Mouse (Mus musculus): ENCODE measurements around the gene Hps4. TPM values are rescaled to one million over a fixed set of nuclear protein-coding genes. Genes with fewer than 3 reads are reported as not detected.

Hps4 gene
- polyA plus RNA-seq, 1 experiment from 2014 or later: 18.5 TPM

DNA sequence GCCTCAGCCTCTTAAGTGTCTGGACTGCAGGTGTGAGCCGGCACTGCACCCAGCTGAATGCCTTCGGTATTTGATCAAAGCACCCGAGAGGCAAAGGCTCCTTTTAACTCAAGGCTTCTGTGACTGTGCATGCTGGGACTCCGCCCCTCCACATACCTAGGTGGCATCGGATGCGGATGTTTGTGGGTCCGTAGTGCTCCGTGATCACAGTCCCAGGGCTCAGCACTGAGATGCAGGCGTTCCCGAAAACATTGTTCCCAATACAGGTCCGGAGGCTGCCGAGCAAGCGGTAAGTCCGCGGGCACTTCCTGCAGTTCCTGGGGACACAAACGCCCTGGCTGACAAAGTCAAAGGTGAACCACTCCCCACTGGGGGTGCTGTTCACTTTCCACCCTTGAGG lies 48.1 kb downstream of the Hps4 start:
- H3K4me1 ChIP-seq (ENCODE audit: control insufficient read depth in 2 of 2, insufficient read depth in 2 of 2, low read length in 2 of 2): no peaks in the 10 kb centered on the region
- H3K4me2 ChIP-seq (ENCODE audit: low read length): no peak overlapping the region
- H3K27ac ChIP-seq (replicated peaks in 1 of 2; ENCODE audit: control insufficient read depth in 1 of 2, insufficient read depth in 1 of 2, low read depth in 2 of 2, low read length in 2 of 2): no peak overlapping the region
- H3K36me3 ChIP-seq (ENCODE audit: control insufficient read depth, insufficient read depth, low read length): no peaks in the 10 kb centered on the region
- H3K9me3 ChIP-seq (ENCODE audit: control insufficient read depth, low read length): no peaks in the 10 kb centered on the region
- H3K9ac ChIP-seq (ENCODE audit: low read length): no peak overlapping the region
- no peak for ATAC-seq (ENCODE audit: insufficient number of reproducible peaks, insufficient read depth, low FRiP score, low read depth)
- peaks cover 74% of the 10 kb centered on the region for H3K27me3 ChIP-seq (ENCODE audit: control insufficient read depth, insufficient read depth, low read length)
- WGBS: 41% methylated on average over 16 of the region's 16 CpGs
- H3K4me3 ChIP-seq (ENCODE audit: control insufficient read depth in 1 of 2, insufficient read depth in 1 of 2, low read depth in 1 of 2, low read length in 2 of 2): no peak overlapping the region

DNA sequence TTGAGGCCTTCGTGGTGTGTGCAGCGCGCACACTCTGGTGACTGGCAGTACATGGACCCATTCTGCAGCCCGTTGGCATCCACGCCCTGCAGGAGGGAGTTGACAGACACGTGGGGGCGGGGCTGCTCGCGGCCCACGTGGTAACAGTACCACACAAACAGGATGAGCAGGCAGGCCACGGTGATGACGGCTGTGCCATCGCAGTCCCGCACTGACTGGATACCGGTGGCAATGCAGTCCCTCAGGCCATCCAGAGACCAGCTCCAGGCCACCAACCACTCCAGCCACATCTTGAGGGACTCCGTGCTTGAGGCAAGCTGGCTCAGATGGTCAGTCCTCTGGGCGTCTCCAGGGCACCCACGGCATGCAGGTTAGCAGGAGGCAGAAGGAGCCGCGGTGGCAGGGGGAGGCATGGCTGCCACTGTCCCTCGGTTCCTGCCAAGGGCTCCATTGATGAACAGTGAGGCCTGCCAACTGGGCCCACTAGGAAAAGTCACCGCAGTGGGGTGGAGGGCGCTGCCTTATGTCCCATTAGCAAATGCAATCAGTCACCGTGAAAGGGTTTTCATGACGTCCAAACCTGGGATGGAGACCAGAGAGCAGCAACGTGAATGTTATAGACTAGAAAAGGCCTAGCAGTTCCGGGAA lies 48.9 kb downstream of the Hps4 start:
- Histone ChIP-seq H3K36me3 (ENCODE audit: control insufficient read depth, insufficient read depth, low read length) (no peaks in the 10 kb centered on the region), H3K27me3 (ENCODE audit: control insufficient read depth, insufficient read depth, low read length) (peaks cover 82% of the 10 kb centered on the region), H3K27ac (replicated peaks in 1 of 2; ENCODE audit: control insufficient read depth in 1 of 2, insufficient read depth in 1 of 2, low read depth in 2 of 2, low read length in 2 of 2) (no peak overlapping the region), H3K9ac (ENCODE audit: low read length) (no peak overlapping the region), H3K4me2 (ENCODE audit: low read length) (no peak overlapping the region), H3K4me3 (ENCODE audit: control insufficient read depth in 1 of 2, insufficient read depth in 1 of 2, low read depth in 1 of 2, low read length in 2 of 2) (no peak overlapping the region), H3K9me3 (ENCODE audit: control insufficient read depth, low read length) (no peaks in the 10 kb centered on the region), H3K4me1 (ENCODE audit: control insufficient read depth in 2 of 2, insufficient read depth in 2 of 2, low read length in 2 of 2) (no peaks in the 10 kb centered on the region)
- 55% methylated on average over 27 of the region's 27 CpGs for WGBS
- no peak for ATAC-seq (ENCODE audit: insufficient number of reproducible peaks, insufficient read depth, low FRiP score, low read depth)

DNA sequence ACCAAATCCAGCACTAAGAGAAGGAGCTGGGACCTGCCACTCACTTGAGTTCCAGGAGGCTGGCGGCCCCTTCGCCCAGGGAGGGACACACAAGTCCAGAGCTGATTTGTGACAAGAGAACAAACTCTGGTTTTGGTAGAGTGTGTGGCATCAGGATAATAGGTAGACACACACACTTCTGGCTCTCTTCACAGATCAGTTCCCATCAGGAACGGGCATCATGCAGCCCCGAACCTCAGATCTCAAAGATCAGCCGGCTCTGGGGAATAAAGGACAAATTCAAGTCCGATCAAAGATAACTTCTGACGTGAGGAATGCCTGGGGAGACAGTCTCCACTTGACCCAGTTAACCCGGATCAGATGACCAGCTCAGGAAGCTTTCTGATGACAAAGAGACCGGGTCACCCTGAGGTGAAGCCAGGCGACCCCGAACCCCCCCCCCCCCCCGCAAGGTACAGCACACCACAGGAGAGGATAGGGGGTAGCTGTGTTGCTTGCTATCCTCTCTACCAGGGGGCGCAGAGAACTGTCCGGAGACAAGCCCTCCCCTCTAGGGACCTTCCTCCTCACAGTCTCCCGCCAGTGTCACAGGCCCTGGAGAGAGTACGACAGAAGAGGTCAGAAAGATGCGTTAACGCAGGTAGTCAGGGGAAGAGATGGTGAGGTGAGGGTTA lies 51.0 kb downstream of the Hps4 start:
- no peak overlapping the region for H3K9ac ChIP-seq (ENCODE audit: low read length)
- peaks cover 79% of the 10 kb centered on the region for H3K27me3 ChIP-seq (ENCODE audit: control insufficient read depth, insufficient read depth, low read length)
- H3K27ac ChIP-seq (replicated peaks in 1 of 2; ENCODE audit: control insufficient read depth in 1 of 2, insufficient read depth in 1 of 2, low read depth in 2 of 2, low read length in 2 of 2): no peak overlapping the region
- H3K4me1 ChIP-seq (ENCODE audit: control insufficient read depth in 2 of 2, insufficient read depth in 2 of 2, low read length in 2 of 2): no peaks in the 10 kb centered on the region
- H3K9me3 ChIP-seq (ENCODE audit: control insufficient read depth, low read length): no peaks in the 10 kb centered on the region
- peak overlapping the region; percentile 48 to 52 for H3K4me3 ChIP-seq (ENCODE audit: control insufficient read depth in 1 of 2, insufficient read depth in 1 of 2, low read depth in 1 of 2, low read length in 2 of 2)
- H3K36me3 ChIP-seq (ENCODE audit: control insufficient read depth, insufficient read depth, low read length): no peaks in the 10 kb centered on the region
- H3K4me2 ChIP-seq (ENCODE audit: low read length): peak overlapping the region; percentile 78
- WGBS: 12% methylated on average over 18 of the region's 18 CpGs
- ATAC-seq (ENCODE audit: insufficient number of reproducible peaks, insufficient read depth, low FRiP score, low read depth): no peak

DNA sequence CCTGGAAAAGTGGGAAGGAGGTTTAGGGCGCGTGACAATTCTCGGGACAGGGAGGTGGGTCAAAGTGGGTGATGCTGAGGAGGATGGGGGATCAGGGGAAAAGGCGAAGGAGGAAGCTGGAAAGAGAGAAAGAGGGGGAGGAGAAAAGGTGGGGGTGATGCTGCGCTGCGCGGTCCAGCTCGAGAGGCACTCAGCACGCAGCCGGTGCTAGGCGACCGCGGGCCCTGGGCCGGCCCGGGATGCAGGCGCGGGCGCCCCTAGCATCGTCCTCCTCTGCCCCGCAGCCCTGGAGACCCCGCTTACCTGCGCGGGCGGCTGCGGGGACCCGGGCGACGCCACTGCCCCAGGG lies 51.5 kb downstream of the Hps4 start:
- H3K36me3 ChIP-seq (ENCODE audit: control insufficient read depth, insufficient read depth, low read length): no peaks in the 10 kb centered on the region
- H3K4me1 ChIP-seq (ENCODE audit: control insufficient read depth in 2 of 2, insufficient read depth in 2 of 2, low read length in 2 of 2): no peaks in the 10 kb centered on the region
- ATAC-seq (ENCODE audit: insufficient number of reproducible peaks, insufficient read depth, low FRiP score, low read depth): no peak
- no peak overlapping the region for H3K27ac ChIP-seq (replicated peaks in 1 of 2; ENCODE audit: control insufficient read depth in 1 of 2, insufficient read depth in 1 of 2, low read depth in 2 of 2, low read length in 2 of 2)
- 1% methylated on average over 17 of the region's 28 CpGs for WGBS
- peaks cover 80% of the 10 kb centered on the region for H3K27me3 ChIP-seq (ENCODE audit: control insufficient read depth, insufficient read depth, low read length)
- H3K9ac ChIP-seq (ENCODE audit: low read length): peak overlapping the region; percentile 61
- peak overlapping the region; percentile 78 for H3K4me2 ChIP-seq (ENCODE audit: low read length)
- H3K9me3 ChIP-seq (ENCODE audit: control insufficient read depth, low read length): no peaks in the 10 kb centered on the region
- H3K4me3 ChIP-seq (ENCODE audit: control insufficient read depth in 1 of 2, insufficient read depth in 1 of 2, low read depth in 1 of 2, low read length in 2 of 2): peak overlapping the region; percentile 48 to 52

DNA sequence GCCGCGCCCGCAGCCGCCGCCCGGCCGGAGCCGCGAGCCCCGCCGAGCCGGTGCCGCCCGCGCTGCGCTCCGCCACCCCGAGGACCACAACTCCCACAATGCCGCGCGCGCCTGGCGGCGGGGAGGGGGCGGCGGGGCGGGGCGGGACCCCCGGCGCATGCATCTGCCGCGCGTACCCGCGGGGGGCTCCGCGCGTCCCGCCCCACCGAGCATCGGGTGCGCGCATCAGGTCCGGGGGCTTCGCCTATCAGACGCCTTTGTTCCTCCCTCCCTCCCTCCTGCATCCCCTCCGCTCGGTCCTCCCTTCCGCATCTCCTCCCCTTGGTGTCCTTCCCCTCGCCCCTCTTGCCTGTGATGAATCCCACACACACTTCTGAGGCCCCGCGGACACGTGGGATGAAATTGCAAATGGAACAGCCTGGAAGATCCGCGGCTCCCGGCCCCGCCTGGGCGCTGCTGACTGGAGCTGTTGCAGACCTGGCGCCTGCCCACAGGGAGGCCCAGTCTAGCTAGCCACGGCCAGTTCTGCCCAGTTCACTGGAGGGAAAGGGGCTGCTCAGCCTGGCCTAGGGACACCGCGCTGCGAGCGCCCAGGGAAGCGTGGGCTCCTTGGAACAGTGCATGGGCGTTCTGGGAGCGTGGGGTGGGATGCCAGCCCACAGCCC lies 52.0 kb downstream of the Hps4 start, which contains the start of gene Asphd2:
Gene Asphd2 (minus strand): TSS at position 88 of the 665 bp plus-strand sequence.
- Histone ChIP-seq H3K4me2 (ENCODE audit: low read length) (peak within 1 kb of the TSS; percentile 78), H3K9me3 (ENCODE audit: control insufficient read depth, low read length) (no peaks in the 10 kb centered on the region), H3K9ac (ENCODE audit: low read length) (peak within 1 kb of the TSS; percentile 61), H3K4me1 (ENCODE audit: control insufficient read depth in 2 of 2, insufficient read depth in 2 of 2, low read length in 2 of 2) (no peaks in the 10 kb centered on the region), H3K27ac (replicated peaks in 1 of 2; ENCODE audit: control insufficient read depth in 1 of 2, insufficient read depth in 1 of 2, low read depth in 2 of 2, low read length in 2 of 2) (no peak within 1 kb of the TSS), H3K27me3 (ENCODE audit: control insufficient read depth, insufficient read depth, low read length) (peaks cover 79% of the 10 kb centered on the region), H3K4me3 (ENCODE audit: control insufficient read depth in 1 of 2, insufficient read depth in 1 of 2, low read depth in 1 of 2, low read length in 2 of 2) (peak within 1 kb of the TSS; percentile 52 to 54), H3K36me3 (ENCODE audit: control insufficient read depth, insufficient read depth, low read length) (no peaks in the 10 kb centered on the region)
- ATAC-seq (ENCODE audit: insufficient number of reproducible peaks, insufficient read depth, low FRiP score, low read depth): peak; percentile 80
- WGBS: 5% methylated on average over 18 of the region's 67 CpGs

DNA sequence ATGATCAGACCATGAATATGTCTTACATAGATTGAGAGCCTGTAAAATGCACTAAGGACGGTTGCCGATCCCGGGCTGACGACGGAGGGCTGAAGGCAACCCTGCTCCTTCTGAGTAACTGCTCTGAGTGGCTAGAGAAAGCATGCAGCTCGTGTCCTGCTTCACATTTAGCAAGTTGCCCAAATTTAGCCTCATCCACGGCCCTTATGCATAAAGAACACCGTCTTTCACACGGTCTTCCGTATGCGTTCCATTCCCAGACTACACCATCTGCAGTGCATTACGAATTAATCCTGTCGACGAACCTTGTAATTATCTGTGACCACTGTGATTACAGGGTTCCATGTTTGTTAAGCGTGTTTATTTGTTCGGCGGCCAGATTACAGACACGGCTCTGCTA lies 53.2 kb downstream of the Hps4 start:
- Histone ChIP-seq H3K27ac (replicated peaks in 1 of 2; ENCODE audit: control insufficient read depth in 1 of 2, insufficient read depth in 1 of 2, low read depth in 2 of 2, low read length in 2 of 2) (no peak overlapping the region), H3K4me2 (ENCODE audit: low read length) (no peak overlapping the region), H3K9me3 (ENCODE audit: control insufficient read depth, low read length) (no peaks in the 10 kb centered on the region), H3K9ac (ENCODE audit: low read length) (no peak overlapping the region), H3K36me3 (ENCODE audit: control insufficient read depth, insufficient read depth, low read length) (no peaks in the 10 kb centered on the region), H3K4me1 (ENCODE audit: control insufficient read depth in 2 of 2, insufficient read depth in 2 of 2, low read length in 2 of 2) (no peaks in the 10 kb centered on the region), H3K4me3 (ENCODE audit: control insufficient read depth in 1 of 2, insufficient read depth in 1 of 2, low read depth in 1 of 2, low read length in 2 of 2) (no peak overlapping the region), H3K27me3 (ENCODE audit: control insufficient read depth, insufficient read depth, low read length) (peaks cover 70% of the 10 kb centered on the region)
- no peak for ATAC-seq (ENCODE audit: insufficient number of reproducible peaks, insufficient read depth, low FRiP score, low read depth)
- 78% methylated on average over 18 of the region's 18 CpGs for WGBS

DNA sequence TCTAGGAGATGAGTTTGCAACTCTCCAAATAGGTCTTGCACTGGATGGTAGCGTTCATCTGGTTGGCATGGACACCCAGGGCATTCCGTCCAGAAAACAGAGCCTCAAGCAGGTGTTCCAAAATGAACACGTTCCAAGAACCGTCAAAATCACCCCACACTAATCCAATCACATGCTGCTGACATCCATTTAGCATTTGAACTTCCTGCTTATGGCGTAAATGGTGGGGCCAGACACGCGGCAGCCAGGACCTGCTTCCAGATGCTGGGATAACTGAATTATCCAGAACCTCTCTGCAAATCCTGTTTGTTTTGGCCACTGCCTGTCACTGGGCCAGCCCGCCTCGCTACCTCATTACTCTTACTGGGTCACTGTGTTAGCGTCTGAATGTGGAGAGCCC lies 56.4 kb downstream of the Hps4 start:
- H3K27ac ChIP-seq (replicated peaks in 1 of 2; ENCODE audit: control insufficient read depth in 1 of 2, insufficient read depth in 1 of 2, low read depth in 2 of 2, low read length in 2 of 2): no peak overlapping the region
- H3K4me1 ChIP-seq (ENCODE audit: control insufficient read depth in 2 of 2, insufficient read depth in 2 of 2, low read length in 2 of 2): no peaks in the 10 kb centered on the region
- ATAC-seq (ENCODE audit: insufficient number of reproducible peaks, insufficient read depth, low FRiP score, low read depth): no peak
- peaks cover 40% of the 10 kb centered on the region for H3K27me3 ChIP-seq (ENCODE audit: control insufficient read depth, insufficient read depth, low read length)
- no peaks in the 10 kb centered on the region for H3K36me3 ChIP-seq (ENCODE audit: control insufficient read depth, insufficient read depth, low read length)
- 57% methylated on average over 10 of the region's 10 CpGs for WGBS
- no peak overlapping the region for H3K4me2 ChIP-seq (ENCODE audit: low read length)
- H3K9ac ChIP-seq (ENCODE audit: low read length): no peak overlapping the region
- no peak overlapping the region for H3K4me3 ChIP-seq (ENCODE audit: control insufficient read depth in 1 of 2, insufficient read depth in 1 of 2, low read depth in 1 of 2, low read length in 2 of 2)
- H3K9me3 ChIP-seq (ENCODE audit: control insufficient read depth, low read length): no peaks in the 10 kb centered on the region
